Mouse (Mus musculus) stomach, postnatal 0 days (tissue): ENCODE data around the gene Aph1a. TPM values are rescaled to one million over a fixed set of nuclear protein-coding genes. Genes with fewer than 3 reads are reported as not detected.

Experiments
- ATAC-seq: fragments of 200-750 bp; cut with Nextera tagmentation; 2 replicates; pipeline ENCODE4 v1.8.0; 2017; ENCODE audit not compliant: low FRiP score, low TSS enrichment
- DNase-seq: peaks from one replicate; pipeline ENCODE4 v3.0.0-alpha.2; 2016; ENCODE audit warnings: low spot score
- H3K27ac ChIP-seq: fragments of 300-500 bp; sonication (generic); replicated peaks from 2 replicates; pipeline ENCODE4 v1.5.1; 2014; ENCODE audit warnings: mild to moderate bottlenecking, control low read depth
- H3K27me3 ChIP-seq: fragments of 300-500 bp; sonication (generic); 2 replicates; pipeline ENCODE4 v1.6.1; 2014; ENCODE audit warnings: low read length; ENCODE audit not compliant: control insufficient read depth, insufficient read depth
- H3K36me3 ChIP-seq: fragments of 300-500 bp; sonication (generic); 2 replicates; pipeline ENCODE4 v1.6.1; 2014; ENCODE audit warnings: low read length, mixed read lengths; ENCODE audit not compliant: control insufficient read depth, insufficient read depth
- H3K4me1 ChIP-seq: fragments of 300-500 bp; sonication (generic); replicated peaks from 2 replicates; pipeline ENCODE4 v1.6.1; 2014; ENCODE audit warnings: antibody characterized with exemption; ENCODE audit not compliant: control insufficient read depth, insufficient read depth
- H3K4me2 ChIP-seq: fragments of 300-500 bp; sonication (generic); replicated peaks from 2 replicates; pipeline ENCODE4 v1.6.1; 2014; ENCODE audit warnings: low read depth, mild to moderate bottlenecking, control low read depth, moderate library complexity
- H3K4me3 ChIP-seq: fragments of 300-500 bp; sonication (generic); 2 replicates; pipeline ENCODE4 v1.5.1; 2014; ENCODE audit warnings: low read depth, low read length, control low read depth
- H3K9ac ChIP-seq: fragments of 300-500 bp; sonication (generic); 2 replicates; pipeline ENCODE4 v1.6.1; 2014; ENCODE audit warnings: mild to moderate bottlenecking, low read length, control low read depth, mixed read lengths
- H3K9me3 ChIP-seq: fragments of 300-500 bp; sonication (generic); 2 replicates; pipeline ENCODE4 v1.6.1; 2016; ENCODE audit warnings: low read length; ENCODE audit not compliant: control insufficient read depth
- CTCF ChIP-seq: IDR thresholded peaks from 2 replicates; pipeline ENCODE4 v1.5.1; 2016; ENCODE audit warnings: antibody characterized with exemption, low read depth, mild to moderate bottlenecking, moderate library complexity
- EP300 ChIP-seq: optimal IDR thresholded peaks from 2 replicates; pipeline ENCODE3; 2016; ENCODE audit warnings: antibody characterized with exemption
- WGBS: fragments of 180-500 bp; shearing (Covaris S2); extraction: QIAGEN DNeasy Blood & Tissue Kit; methylation state at CpG from one replicate; pipeline ENCODE4 v1.1.7; 2014; 5-methylcytosine and 5-hydroxymethylcytosine counted together
- polyA plus RNA-seq: library from polyadenylated mRNA; unstranded; fragments of >200 nt; fragmentation: Nextera tagmentation; extraction: Ambion mirVana; gene quantifications from 2 replicates; pipeline ENCODE4 v1.2.1, GENCODE M21; 2015

Aph1a gene
- polyA plus RNA-seq, 1 experiment from 2014 or later, result 37.6 TPM

- H3K9ac ChIP-seq, result no peak overlapping the region
- no peak for DNase-seq
- 87% methylated on average over 5 of the region's 5 CpGs for WGBS
- H3K4me3 ChIP-seq, result no peak overlapping the region
- no peak for TF ChIP-seq CTCF
- no peak for TF ChIP-seq EP300
- no peaks in the 10 kb centered on the region for H3K4me1 ChIP-seq
- no peak for ATAC-seq
- no peak overlapping the region for H3K27ac ChIP-seq
- H3K4me2 ChIP-seq, result no peak overlapping the region
- no peaks in the 10 kb centered on the region for H3K27me3 ChIP-seq
- no peaks in the 10 kb centered on the region for H3K9me3 ChIP-seq
- no peaks in the 10 kb centered on the region; the same call in 1 of the 2 replicates for H3K36me3 ChIP-seq
Measured at GRCm38 (mm10) chr3:95866071-95866470, 27.7 kb upstream of the Aph1a start.

- no peak for ATAC-seq
Measured at GRCm38 (mm10) chr3:95867408-95867807, 26.4 kb upstream of the Aph1a start.

GRCm38 (mm10) chr3:95870976-95871375 lies 22.8 kb upstream of the Aph1a start:
- TF ChIP-seq CTCF (no peak), EP300 (no peak)
- peak; percentile 13; the same call in 1 of the 2 replicates for ATAC-seq

More at GRCm38 (mm10) chr3:95867408-95867807, 26.4 kb upstream of the Aph1a start:
- Histone ChIP-seq H3K27me3 (no peaks in the 10 kb centered on the region), H3K9ac (no peak overlapping the region), H3K9me3 (no peaks in the 10 kb centered on the region), H3K4me2 (no peak overlapping the region), H3K4me1 (no peaks in the 10 kb centered on the region), H3K36me3 (no peaks in the 10 kb centered on the region; the same call in 1 of the 2 replicates), H3K27ac (no peak overlapping the region), H3K4me3 (no peak overlapping the region)
- 92% methylated on average over 2 of the region's 2 CpGs for WGBS
- TF ChIP-seq EP300 (no peak), CTCF (no peak)
- DNase-seq, result no peak

DNA sequence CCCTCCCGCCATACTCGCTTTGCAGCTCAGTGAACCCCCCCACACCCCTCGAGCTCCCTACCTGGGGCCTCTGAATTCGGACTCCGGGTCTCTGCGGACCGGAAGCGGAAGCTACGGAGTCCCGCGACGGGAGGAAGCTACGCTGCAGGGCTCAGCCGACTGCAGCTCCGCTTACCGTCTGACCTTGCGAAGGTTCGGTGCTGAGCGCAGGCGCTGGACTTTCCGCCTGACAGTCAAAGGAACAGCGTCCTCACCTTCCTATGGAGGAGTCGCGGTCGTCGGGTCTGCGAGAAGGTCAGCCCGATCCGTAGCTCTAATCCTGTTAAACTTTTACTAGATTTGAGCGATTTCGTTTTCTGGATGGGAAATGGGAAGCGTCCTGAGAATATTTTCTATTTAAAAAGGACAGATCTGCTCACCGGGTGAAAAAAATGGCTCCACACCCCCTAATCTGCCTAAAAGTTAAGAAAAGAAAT lies 22.3 kb upstream of the Aph1a start, which contains the start of gene Mrps21:
Mrps21 (minus strand) TSS at position 128 of the 476 bp plus-strand sequence.
- Histone ChIP-seq H3K4me2 (peak within 1 kb of the TSS; percentile 68), H3K4me1 (no peaks in the 10 kb centered on the region), H3K9me3 (no peaks in the 10 kb centered on the region), H3K4me3 (peak within 1 kb of the TSS; percentile 62), H3K9ac (peak within 1 kb of the TSS; percentile 74), H3K36me3 (no peaks in the 10 kb centered on the region), H3K27ac (peak within 1 kb of the TSS; percentile 77), H3K27me3 (no peaks in the 10 kb centered on the region)
- DNase-seq (peak; percentile 91), ATAC-seq (peak; percentile 97)
- under 1% methylated on average over 33 of the region's 33 CpGs for WGBS
- no peak; the same call in 1 of the 2 replicates for TF ChIP-seq CTCF
- no peak for TF ChIP-seq EP300

More at GRCm38 (mm10) chr3:95870976-95871375, 22.8 kb upstream of the Aph1a start:
- H3K36me3 ChIP-seq, result no peaks in the 10 kb centered on the region
- H3K27me3 ChIP-seq, result no peaks in the 10 kb centered on the region
- peak overlapping the region; percentile 77 for H3K27ac ChIP-seq
- H3K4me2 ChIP-seq, result peak overlapping the region; percentile 68
- 5% methylated on average over 15 of the region's 15 CpGs for WGBS
- H3K9ac ChIP-seq, result peak overlapping the region; percentile 74
- no peak for DNase-seq
- no peaks in the 10 kb centered on the region for H3K9me3 ChIP-seq
- H3K4me3 ChIP-seq, result peak overlapping the region; percentile 62
- H3K4me1 ChIP-seq, result no peaks in the 10 kb centered on the region

DNA sequence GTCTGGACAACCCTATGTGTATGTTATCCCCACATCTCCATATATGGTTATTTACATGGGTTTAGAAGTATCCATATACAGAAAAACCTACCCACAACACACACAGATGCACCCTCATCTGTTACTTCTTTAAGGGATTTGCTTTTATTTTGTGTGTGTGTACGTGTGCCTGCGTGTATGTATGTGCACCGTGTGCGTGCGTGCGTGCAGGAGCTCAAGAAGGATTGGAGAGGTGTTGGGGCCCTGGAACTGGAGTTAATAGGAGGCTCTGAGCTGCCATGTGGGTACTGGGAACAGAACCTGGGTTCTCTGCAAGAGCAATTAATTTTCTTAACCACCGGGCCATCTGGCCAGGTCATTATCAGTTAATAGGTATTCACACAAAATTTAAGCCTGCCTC lies 21.7 kb upstream of the Aph1a start:
- TF ChIP-seq EP300 (no peak), CTCF (no peak)
- H3K4me3 ChIP-seq, result peak overlapping the region; percentile 62
- H3K4me2 ChIP-seq, result peak overlapping the region; percentile 68
- H3K36me3 ChIP-seq, result no peaks in the 10 kb centered on the region
- DNase-seq (no peak), ATAC-seq (no peak)
- no peak overlapping the region for H3K27ac ChIP-seq
- no peaks in the 10 kb centered on the region for H3K4me1 ChIP-seq
- 63% methylated on average over 7 of the region's 7 CpGs for WGBS
- H3K9me3 ChIP-seq, result no peaks in the 10 kb centered on the region
- peak overlapping the region; percentile 28; the same call in 1 of the 2 replicates for H3K9ac ChIP-seq
- H3K27me3 ChIP-seq, result no peaks in the 10 kb centered on the region

- ATAC-seq, result no peak
- Histone ChIP-seq H3K27me3 (no peaks in the 10 kb centered on the region), H3K9ac (no peak overlapping the region), H3K27ac (no peak overlapping the region), H3K4me2 (no peak overlapping the region), H3K36me3 (no peaks in the 10 kb centered on the region), H3K4me3 (no peak overlapping the region), H3K4me1 (no peaks in the 10 kb centered on the region; the same call in 1 of the 2 replicates), H3K9me3 (no peaks in the 10 kb centered on the region)
- no peak for TF ChIP-seq EP300
- 89% methylated on average over 4 of the region's 4 CpGs for WGBS
- DNase-seq, result no peak
Measured at GRCm38 (mm10) chr3:95879063-95879462, 14.7 kb upstream of the Aph1a start.
